Mouse (Mus musculus): Measurements from ENCODE around the gene Gabarap.
"Not testable (repeated sequence)": the region's sequence is repeated elsewhere in the genome, so short reads cannot be mapped to it uniquely, and the experiment has no call there.

The Gabarap gene

GRCm38 (mm10) chr11:69990850-69991691, at the start of gene Gabarap:
Gene Gabarap (plus strand): TSS chr11:69991143.
- peak; percentile 98 for DNase-seq

GRCm38 (mm10) chr11:69945216-69945615, 45.7 kb upstream of the Gabarap start:
- DNase-seq, result no peak

GRCm38 (mm10) chr11:69945997-69946891, 44.7 kb upstream of the Gabarap start:
- DNase-seq, result no peak

- DNase-seq, result peak; percentile 72
These were observed 43.4 kb upstream of the Gabarap start for GRCm38 (mm10) chr11:69947337-69948065.

GRCm38 (mm10) chr11:69948066-69948762, 42.7 kb upstream of the Gabarap start, which contains the start of gene Slc2a4:
Gene Slc2a4 (minus strand): TSS chr11:69948188.
- DNase-seq, result peak; percentile 95

- DNase-seq, result peak; percentile 92
These were observed 42.2 kb upstream of the Gabarap start for GRCm38 (mm10) chr11:69948763-69949150.

- no peak for DNase-seq
These were observed 40.0 kb upstream of the Gabarap start for GRCm38 (mm10) chr11:69950807-69951459.

- no peak for DNase-seq
These were observed 38.7 kb upstream of the Gabarap start for GRCm38 (mm10) chr11:69952274-69952673.

- no peak for DNase-seq
These were observed 37.6 kb upstream of the Gabarap start for GRCm38 (mm10) chr11:69953267-69953915.

- DNase-seq, result not testable (repeated sequence)
These were observed 35.3 kb upstream of the Gabarap start for GRCm38 (mm10) chr11:69955618-69956017.

- DNase-seq, result no peak
These were observed 34.7 kb upstream of the Gabarap start for GRCm38 (mm10) chr11:69956218-69956617.

- DNase-seq, result no peak
These were observed 30.3 kb upstream of the Gabarap start for GRCm38 (mm10) chr11:69960616-69961015.

GRCm38 (mm10) chr11:69961841-69962240, 29.1 kb upstream of the Gabarap start:
- DNase-seq, result no peak

- DNase-seq, result no peak
These were observed 26.2 kb upstream of the Gabarap start, which contains the start of gene Cldn7 for GRCm38 (mm10) chr11:69964650-69965270. Gene Cldn7 (plus strand): TSS chr11:69964779.

GRCm38 (mm10) chr11:69965271-69966005, 25.5 kb upstream of the Gabarap start:
- DNase-seq, result peak; percentile 84

GRCm38 (mm10) chr11:69966006-69966859, 24.7 kb upstream of the Gabarap start:
- DNase-seq, result peak; percentile 78

- DNase-seq, result no peak
These were observed 24.0 kb upstream of the Gabarap start for GRCm38 (mm10) chr11:69966860-69967517.

- no peak for DNase-seq
These were observed 22.1 kb upstream of the Gabarap start for GRCm38 (mm10) chr11:69968793-69969192.

All from kidney, postnatal 14 days (tissue).